Mouse (Mus musculus) CH12F3 (cell line): ENCODE measurements around the gene Nr4a3.

Experiments used
- in situ Hi-C: fragments of 300-500 bp; cut with MboI; formaldehyde crosslinking; loops from 2 replicates; pipeline ENCODE4 v1.14.3; 2020; ENCODE audit warnings: low sequenced_read_pairs

The Nr4a3 gene

DNA sequence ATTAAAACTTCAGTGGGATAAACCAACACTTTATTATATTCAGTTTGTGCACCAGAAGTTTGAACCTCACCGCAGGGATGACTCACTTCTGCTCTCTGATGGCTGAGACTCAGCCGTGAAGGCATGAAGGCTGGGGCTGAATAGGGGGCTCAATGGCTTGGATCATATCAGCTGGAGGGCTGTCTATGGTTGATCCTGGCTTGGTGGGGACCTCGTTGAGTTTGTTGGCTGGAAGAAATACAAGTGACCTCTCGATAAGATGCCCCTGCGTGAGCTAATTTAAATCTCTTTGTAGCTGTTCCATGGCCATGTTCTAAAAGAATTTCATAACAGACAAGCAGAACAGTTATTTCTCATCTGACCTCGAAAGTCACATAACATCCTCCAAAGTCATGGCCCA lies 62.1 kb downstream of the Nr4a3 start:
- in situ Hi-C loops = no loop called here

DNA sequence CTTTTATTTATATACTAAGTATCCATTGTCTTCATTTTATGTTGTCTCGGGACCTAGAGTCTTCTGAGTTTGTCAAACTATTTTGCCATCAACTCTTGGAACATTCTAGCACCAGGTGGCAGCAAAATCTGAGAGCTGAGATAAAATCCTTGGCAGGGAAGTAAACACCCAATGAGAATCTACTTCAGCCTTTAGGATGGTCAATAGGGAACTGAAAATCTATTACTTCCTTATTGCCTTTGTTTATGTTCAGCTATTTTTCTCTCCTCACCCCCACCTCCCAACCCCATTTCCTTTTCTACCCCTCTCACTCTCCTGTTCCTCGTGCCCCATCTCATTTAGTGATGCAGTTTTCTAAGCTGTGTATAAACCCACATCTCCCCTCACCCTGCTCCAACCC lies 63.6 kb downstream of the Nr4a3 start:
- in situ Hi-C loops = no loop called here

DNA sequence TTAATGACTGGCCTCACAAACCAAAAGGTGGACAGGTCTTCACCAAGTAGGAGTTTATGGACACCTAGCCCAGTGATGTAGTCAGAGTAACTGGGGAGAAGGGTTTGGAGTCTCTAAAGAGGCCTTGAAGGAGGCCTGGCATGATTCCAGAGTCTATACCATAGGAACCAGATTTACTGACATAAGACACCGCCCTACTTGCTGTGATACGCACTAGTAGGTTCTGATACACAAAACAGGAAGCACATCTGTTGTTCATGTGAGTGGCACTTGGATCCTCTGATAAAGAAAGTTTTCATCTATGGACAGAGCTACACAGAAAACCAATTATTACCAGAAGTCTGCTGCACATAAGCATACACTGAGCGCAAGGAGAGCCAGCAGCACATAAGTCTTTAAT lies 65.4 kb downstream of the Nr4a3 start:
- in situ Hi-C loops = no loop called here

DNA sequence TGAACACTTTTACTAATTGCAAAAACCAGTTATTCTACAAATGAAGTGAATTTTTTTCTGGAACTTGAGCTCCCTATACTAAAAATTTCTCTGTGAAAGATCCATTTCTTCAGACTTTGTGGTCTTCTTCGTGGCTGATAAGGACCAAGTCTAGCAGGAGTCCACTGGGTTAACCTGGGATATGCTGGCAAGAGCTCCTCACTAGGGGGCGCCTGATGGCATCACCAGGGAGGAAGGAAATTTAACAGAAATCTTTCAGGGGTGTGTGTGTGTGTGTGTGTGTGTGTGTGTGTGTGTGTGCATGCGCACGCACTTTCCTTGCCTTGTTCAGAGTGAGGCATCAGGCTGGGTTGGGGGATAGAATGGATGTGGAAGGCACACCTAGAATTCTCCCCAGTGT lies 71.2 kb downstream of the Nr4a3 start:
- in situ Hi-C loops = no loop called here

DNA sequence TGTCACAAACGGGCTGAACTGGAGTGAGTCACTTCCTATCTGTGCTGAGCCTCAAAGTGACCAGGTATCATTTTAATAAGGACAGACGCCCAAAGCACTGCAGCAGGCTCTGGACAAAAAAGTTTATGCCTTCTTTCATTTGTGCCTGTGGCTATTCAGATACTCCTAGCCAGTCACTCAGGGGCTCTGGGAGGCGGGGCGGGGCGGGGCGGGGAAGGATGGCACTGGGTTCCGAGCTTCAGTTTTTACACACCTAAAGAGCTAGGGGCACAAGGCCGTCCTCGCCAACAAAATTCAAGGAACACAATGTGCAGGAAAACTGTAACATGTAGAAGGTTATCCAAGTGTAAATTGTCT lies 79.4 kb downstream of the Nr4a3 start:
- in situ Hi-C loops = no loop called here

DNA sequence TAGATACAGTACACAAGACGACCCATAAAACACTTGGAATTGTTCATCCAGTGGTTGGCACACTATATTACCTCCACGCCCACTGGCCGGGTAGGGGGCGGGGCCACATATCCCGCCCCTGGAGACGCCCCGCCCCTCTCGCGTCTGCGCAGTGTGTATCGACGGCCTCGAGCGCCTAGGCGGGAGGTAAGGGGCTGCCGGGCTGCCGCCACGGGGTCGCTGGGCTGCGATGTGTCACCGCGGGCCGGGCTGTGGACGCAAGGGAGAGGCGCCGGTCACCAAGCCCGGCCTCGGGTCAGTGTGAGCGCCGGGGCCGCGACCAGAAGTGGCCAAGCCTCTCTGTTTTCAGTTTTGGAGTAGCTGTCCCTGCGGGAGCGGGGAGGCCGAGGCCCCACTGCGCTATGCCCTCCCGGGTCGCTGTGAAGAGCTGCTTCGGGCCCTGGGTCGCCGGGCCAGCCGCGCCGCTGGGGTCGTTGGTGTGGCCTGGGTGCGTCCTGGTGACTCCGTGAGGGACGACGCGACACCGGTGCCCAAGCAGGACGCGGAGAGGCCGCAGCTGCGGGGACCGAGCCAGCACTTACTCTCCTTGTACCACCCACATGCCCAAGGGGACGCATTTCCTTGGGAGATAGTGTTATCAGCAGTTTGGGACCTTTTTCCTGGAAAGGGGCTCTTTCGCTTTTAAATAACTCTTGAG lies 80.0 kb downstream of the Nr4a3 start, which contains the start of gene Stx17:
Gene Stx17, plus strand, starts transcription at position 143 of the 697 bp plus-strand sequence.
- in situ Hi-C loops = no loop called here

DNA sequence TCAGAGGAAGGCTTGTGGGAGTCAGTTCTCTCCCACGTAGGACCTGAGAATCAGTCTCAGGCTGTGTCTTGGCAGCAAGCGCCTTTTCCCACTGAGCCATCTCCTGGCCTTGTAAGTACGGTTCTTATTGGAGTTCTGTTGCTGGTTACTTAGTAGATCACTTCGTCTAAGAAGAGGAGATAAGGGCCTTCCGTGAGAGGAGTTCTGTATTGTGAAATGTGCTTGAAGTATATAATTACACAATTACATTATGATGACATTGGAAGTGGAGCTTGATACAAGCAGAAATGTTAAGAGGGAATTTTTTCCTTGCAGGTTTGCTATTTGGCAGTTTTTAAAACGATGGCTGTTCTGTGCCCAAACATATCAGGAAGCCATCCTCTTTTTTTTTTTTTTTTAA lies 85.4 kb downstream of the Nr4a3 start:
- in situ Hi-C loops = no loop called here

DNA sequence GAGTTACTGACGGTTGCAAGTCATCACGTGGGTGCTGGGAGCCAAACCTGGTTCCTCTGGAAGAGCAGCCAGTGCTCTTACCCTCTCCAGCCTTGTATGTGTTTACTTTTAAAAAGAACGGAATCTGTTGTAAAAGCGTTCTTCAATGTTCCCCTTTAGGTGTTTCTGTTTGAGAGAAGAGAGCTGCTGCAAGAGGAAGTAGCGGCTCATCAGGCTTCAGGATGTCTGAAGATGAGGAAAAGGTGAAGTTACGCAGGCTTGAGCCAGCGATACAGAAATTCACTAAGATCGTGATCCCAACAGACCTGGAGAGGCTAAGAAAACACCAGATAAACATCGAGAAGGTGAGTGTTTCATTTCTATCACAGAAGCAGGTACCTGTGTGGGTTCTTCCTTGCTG lies 86.7 kb downstream of the Nr4a3 start:
- in situ Hi-C loops = no loop called here

DNA sequence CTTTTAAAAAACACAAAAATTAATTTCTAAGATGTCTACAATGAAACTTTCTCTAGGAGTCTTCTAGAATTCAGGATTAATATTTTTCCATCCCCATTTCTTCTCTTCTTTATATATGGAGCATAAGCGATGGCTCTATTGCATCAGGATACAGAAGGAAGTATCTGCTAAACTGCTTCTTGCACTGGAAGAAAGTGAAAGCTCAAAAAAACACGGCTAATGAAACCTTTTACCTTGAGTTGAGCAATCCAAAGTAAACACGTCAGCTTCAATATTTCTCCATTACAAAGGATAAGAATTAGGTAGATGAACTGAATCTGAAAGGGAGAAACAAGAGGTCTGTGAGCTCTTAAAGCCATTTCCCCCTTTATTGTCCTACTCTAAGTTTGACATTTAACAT lies 87.8 kb downstream of the Nr4a3 start:
- in situ Hi-C loops = no loop called here
